Mouse (Mus musculus): Measurements from ENCODE around the gene Slc35f4.

The Slc35f4 gene

DNA sequence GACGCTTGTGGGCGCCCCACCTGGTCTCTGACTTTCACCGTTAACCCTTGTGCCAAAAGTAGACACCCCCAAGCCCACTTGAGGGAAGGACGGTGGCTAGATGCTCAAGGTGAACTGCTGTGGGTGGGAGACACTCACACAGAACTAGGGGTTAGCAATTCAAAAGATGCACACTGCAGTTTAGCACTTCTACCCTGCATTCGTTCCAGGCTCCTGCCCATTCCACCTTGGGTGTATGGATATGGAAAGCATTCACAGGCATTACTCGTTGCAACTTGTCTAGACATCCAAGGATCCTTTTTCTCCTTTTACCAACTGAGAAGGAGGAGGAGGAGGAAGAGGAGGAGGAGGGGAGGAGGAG, at the start of gene Slc35f4:
Gene Slc35f4 (minus strand): TSS at position 116 of the 361 bp plus-strand sequence.
- DNase-seq, result no peak

DNA sequence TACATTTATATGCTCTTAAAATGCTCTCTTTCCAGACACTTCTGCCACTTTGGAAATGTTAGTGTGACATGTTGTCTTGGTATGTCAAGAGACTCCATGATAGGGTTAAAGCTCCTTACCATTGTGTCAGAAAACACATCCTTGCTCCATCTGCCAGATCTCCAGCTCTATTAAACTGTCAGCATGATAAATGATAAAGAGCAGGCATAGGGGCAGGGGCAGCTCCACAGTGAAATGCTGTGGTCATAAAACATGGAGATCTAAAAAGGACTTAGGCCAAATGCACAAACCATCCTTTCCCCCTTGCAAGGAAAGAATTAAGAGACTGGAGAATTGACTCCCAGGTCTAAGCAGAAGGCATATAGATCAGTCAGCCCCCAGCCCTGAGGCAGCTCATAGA, 42.5 kb upstream of the Slc35f4 start:
- no peak for DNase-seq

DNA sequence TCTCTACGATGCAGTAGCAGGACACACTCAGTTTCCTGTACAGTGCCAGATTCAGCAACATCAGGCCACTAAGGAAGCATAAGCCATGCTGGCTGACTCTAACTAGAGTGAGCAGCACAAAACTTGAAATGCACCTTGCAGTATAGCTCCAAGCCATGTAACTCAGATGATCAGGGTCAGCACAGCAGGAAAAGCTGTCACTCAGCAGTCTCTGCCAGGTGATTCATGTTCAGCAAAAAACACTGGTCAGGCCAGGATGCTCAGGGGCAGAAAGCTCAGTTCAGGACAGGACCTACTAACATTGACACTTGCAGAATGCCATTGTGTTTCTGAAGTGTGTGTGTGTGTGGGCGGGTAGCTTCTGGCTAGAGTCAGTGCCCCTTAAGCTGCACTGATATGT, 34.9 kb upstream of the Slc35f4 start:
- no peak for DNase-seq

DNA sequence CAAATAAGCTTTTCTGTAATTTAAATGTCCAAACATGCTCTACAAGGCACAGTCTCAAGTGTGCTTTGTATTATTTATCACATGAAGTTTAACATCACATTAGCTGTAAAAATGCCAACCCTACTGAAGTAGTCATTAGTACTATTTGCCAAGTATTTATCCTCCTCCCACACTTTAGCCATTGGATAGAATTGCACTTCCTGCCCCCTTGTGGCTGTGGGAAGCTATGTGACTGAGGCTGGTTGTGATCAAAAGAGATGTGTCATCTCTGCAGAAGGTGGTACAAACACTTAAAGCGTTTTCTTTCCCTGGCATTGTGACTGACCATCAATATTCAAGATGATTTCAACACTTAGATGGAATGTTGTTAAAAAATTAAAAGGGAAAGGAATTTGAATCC, 14.3 kb upstream of the Slc35f4 start:
- DNase-seq, result peak; percentile 27

DNA sequence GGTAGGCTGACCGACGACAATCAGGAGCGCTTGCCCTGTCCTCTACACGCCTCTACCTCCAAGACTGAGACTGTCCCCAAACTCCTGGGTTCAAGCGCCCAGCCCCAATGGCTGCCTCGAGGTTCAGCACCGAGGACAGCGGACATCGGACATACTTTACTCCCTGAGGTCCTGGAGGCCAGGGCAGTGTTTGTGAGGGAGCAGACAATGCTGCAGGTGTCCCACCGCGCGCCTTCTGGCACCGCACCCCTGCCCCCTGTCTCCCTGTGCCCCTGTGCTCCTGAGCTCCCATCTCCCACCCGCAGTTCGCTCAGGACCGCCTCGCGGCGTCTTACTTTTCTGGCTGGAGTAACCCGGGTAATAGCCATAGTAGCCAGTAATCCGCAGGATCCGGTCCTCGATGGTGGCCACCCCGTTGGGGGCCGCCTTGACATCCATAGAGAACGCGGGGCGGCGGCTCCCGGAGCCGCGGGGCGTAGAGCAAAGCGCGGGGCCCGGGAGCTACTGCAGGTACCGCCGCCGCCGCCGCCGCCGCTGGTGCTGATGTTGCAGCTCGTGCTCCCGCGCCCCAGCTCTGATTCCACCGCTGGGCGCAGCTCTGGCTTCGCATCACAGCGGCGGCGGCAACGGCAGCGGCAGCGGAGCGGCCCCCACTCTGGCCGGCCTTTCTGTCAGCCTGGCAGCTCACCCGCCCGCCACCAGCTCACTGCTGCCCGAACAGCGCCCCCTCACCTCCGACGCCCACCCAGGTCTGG, 493 bp downstream of the Slc35f4 start:
- peak; percentile 84 for DNase-seq

DNA sequence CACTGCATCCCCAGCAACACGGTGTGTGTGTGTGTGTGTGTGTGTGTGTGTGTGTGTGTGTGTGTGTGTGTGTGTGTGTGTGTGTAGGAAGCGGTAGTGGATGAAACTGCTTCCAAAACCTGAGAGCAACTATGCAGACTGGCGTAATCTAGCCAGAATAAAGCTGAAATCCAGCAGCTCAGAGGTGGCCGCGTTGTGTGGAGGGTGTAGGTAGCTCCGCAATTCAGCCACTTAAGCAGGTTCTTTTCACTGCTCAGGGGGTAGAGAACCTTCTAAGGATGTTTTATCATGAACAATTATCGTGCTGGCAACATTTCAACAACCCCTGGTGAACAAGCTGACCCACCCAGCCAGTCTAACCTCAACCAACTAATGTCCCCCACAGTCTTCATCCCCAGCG, 1.2 kb downstream of the Slc35f4 start:
- DNase-seq, result peak; percentile 5

DNA sequence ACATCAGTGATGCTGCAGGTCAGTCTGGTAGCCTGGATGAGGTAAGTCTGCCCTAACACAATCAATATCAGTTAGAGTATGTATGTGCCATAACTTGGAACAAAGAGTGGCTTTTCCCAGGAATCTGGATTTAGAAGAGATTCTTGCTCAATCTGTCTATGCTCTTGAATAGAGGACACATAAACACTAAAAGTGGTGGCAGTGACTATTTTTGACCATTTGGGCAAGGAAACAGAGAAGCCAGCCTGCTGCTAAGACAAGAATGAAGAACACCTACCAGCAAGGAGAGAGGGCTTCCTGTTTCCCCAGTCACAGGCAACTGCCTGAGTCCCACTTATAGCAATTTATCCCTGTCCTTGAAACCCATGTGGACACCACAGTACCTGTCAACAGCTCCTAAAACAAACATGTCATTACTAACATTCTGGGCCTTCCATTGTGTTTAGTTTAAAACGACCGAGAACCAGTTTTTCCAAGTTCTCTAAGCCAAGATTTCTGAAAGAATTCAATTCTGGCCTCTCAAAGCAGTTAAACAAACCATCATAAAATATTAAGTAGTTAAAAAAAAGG, 10.7 kb downstream of the Slc35f4 start:
- no peak for DNase-seq

DNA sequence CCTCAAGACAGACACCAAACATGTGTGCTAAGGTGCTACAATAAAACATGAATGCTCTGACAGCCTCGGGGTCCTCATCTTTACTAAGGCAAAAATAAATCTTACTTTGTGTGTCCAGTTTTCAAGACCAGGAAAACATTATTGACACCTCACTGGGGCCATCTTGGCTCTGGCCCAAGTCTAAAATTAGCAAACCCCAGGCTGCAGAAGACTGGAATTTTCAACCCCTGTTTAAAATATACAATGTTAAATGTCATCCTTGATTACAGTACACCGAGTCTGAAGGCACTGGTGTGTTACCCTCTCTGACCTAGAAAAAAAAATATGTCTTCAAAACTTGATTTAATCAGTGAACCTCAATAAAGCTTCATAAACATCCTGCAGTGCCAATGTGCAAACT, 11.7 kb downstream of the Slc35f4 start:
- DNase-seq, result no peak

DNA sequence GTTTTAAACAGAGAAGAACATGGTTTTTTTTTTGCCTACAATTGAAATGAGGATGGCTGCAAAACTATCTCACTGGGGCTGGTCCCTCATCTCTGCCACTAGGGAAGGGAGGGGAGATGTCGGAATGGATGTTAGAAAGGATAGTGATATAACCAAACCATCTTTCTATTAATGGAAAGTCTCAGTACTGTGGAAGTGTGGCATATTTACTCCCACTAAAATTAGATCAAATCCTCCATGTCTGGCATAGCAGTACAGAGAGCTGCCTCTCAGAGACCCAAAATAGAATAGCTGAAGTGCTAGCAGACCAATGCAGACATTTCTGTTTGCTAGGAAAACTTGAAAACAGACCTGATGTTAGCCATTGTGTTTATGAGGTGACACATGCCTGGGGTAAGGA, 30.7 kb downstream of the Slc35f4 start:
- no peak for DNase-seq

DNA sequence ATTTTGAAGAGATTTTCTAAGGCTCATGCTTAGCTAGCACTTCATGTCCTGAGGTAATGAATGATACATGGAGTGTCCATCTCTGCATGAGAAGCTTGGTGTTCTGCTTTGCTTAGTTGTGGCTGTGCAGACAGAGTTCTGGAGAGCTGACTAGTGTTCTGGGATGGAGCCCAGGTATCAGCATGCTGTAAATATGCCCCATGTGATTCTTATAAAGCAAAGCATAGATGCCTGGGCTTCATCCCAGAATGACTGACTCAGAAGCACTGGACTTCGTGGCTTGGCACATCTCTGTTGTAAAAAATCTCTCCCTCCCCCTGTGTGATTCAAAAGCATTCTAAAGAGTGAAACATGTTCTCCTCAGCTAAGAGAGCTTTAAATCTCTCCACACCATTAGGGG, 32.1 kb downstream of the Slc35f4 start:
- DNase-seq, result no peak

DNA sequence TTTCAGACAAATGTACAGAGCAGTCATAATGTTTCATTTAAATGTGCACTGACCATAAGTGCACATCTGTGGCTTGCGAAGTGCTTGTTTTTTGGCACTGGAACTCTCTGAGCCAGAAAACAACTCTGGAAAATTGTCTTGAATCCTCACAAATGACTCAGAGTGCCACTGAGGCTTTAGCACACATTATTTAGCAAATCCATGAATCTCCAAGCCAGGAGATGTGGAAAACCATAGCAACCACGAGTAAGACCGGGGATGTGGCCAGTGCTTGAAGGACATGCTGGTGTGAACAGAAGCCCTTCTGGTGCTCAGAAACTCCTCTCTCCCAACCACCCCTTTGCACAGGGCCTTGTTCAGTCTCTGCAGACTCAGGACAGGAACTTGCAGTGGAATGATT, 33.3 kb downstream of the Slc35f4 start:
- no peak for DNase-seq

DNA sequence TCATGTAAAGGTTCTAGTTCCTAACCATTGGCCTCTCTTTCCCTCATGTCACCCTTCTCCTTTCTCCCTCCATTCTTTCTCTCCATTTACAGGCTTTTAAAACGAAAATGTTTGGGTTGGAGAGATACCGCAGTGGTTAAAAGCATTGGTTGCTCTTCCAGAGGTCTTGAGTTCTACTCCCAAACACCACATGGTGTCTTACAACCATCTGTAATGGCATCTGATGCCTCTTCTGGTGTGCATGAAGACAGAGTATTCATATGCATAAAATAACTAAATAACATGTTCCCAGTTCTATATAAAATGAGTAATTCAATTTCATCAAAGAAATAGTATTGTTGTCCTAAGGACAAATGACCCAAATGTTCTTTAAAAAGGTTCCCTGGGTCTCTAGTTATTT, 49.2 kb downstream of the Slc35f4 start:
- DNase-seq, result no peak

DNA sequence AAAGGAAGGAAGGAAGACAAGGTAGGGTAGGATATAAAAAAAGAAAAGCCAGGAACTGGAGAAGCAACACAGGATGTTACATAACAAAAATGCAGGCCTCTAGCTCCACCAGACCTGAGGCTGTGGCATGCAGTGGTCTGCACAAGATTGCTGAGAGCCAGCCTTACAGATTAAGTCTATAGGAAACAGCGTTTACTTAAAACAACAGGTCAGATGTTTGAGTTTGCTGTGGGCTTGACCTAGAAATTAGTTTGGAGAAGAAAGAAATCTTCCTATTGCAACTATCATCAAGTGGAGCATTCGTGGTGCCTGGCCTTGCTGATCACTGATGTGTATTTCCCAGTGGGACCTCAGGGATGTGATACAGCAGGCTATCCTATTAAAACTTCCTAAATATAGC, 64.1 kb downstream of the Slc35f4 start:
- DNase-seq, result no peak

DNA sequence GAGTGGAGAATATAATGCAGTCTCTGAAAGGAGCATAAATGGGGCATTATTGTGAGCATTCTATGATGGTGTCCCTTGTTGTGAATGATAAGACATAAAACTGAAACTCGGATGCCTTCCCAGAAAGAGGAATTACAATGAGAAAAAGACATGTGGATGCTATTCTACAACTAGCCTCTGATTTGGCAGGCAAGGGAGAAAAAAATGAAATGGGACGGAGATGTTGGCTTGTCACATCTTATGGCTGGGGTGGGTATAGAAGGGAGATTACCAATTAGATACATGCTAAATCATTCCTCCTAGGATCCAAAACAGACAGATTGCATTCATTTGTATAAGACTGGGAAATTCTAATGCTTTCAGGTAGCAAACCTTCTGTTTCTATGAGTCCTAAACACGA, 65.0 kb downstream of the Slc35f4 start:
- DNase-seq, result no peak

DNA sequence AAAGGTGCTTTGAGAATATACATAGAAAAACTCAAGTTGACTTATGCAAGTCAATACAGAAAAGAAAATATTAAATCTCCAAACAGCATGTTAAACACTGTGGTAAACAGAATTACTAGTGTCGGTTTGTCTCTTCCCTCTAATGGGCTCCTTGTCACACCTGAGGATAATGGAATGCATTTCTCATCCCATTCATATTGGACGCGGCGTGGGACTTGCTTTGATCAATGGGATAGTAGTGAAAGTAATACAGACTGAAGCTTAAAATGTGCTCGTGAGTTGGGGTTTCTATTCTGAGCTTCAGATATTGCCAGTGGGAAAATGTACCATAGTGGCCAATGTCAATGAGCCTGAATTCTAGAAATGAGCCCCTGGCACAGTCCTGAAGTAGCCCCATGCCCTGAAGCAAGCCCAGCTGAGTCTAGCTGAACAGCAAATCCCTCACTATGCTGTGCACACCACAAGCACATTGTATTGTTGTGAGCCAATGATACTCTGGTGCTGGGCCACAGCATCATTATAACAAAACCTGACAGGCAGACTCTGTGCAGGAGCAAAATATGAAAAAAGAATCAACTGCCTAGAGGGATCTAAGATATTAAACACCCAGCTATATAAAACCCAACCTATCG, 71.4 kb downstream of the Slc35f4 start:
- DNase-seq, result peak; percentile 25

DNA sequence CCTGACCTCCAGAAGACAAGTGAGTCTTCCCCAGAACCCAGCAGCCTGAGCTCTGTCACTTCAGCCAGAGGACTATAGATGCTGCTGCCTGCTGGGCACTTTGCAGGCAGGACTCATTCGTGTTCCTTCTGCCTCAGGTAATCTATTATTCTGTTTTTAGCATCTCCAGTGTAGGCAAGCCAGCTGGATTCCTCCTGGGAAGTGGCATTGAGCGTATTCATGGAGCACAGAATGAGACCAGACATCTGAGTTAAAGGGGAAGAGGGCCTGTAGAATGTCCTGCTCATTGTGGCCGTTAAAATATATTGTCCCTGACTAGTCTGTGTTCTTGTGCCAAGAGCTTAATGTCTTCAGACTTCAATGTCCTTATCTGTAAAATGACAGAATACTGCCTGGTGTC, 72.1 kb downstream of the Slc35f4 start:
- DNase-seq, result peak; percentile 37

DNA sequence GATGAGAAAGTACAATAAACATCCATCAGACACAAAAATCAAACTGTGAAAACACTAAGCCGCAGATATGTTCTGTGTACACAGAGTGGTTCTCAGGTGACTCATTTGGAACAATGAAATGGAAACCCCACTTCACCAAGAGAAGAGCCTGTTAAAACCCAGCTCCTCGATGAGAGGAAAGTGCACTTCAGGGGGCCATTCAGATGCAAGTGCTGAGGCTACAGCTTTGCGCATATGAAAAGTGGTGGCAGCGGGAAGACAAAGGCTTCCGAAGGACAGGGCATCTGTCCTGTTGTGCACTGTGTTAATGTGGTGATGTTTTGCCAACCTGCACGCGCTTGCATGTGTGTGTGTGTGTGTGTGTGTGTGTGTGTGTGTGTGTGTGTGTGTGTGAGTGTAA, 78.2 kb downstream of the Slc35f4 start:
- DNase-seq, result no peak

DNA sequence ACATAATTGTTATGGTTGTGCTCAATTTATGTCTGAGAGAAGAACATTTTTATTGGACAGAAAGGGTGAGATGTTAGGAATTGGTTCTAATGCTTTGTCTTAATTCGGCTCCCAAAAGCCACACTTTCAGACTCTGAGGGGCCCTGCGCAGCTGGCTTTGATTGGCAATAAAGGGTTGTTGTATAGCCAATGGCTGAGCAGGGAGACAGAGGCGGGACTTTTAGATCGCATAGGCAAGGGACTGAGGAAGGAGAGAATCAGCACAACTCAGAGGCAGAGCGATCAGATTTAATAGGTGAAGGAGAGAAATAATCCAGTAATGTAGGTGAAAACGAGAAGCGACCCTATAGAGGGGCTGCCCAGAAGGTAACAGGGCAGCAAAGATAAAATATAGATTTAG, 79.4 kb downstream of the Slc35f4 start:
- no peak for DNase-seq

DNA sequence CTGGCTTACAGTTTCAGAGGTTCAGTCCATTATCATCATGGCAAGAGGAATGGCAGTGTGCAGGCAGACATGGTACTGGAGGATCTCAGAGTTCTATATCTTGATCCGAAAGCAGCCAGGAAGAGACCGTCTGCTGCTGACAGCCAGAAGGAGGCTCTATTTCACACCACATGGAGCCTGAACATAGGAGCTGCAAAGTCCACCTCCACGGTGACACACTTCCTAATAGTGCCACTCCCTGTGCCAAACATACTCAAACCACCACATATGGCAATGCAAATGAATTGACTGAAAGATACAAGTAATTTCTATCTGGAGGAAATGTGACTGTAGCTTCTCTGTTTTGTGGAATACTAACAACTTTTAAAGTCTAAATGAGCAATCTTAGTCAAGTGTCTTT, 89.0 kb downstream of the Slc35f4 start:
- no peak for DNase-seq

DNA sequence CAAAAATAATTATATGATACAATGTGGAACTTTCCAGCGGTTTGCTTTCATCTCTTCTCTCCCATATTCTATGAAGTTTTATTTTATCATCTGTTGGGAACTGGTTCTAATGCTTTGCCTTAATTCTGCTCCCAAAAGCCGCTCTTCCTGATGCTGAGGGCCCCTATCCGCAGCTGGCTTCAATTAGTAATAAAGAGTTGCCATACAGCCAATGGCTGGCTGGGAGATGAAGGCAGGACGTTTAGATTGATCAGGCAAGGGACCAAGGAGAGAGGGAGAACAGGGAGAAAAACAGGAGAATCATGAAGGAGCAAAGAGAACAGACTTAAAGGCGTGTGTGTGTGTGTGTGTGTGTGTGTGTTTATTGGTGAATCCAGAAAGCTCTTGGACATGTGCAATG, 94.0 kb downstream of the Slc35f4 start:
- no peak for DNase-seq

DNA sequence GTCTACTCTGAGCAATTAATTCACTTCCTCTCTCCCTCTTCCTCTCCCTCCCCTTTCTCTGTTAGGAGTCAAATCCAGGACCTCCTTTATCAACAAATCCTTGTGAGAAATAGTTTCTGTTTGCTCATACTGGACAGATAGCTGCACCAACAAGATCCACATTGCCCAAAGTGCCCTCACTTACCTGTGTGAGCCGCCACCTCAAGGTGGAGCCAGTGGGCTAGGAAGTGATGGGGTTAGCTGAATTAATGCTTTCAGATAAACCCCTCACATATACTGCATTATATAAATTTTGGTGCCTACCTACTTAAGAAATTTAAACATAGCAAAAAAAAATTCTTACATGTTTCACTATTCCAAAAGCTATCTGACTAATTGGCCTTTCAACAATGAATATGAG, 133.4 kb downstream of the Slc35f4 start:
- no peak for DNase-seq

DNA sequence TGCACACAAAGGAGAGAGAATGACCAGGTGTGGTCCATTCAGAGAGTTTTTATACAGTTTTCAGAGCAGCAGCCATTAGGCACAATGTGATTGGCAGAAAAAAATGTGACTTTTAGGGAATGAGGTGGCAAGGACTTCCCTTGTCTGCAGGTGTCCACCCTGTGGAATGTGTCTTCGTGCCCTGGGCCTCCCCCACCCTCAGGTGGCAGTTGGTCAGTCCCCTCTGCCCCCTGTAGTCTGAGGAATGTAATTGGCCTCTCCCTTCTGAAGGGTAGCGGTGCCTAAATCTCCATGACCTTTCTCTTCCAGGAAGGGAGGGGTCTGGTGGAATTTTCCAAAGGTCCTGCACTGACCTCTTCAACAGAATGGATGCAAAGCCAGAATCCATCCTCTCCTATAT, 163.7 kb downstream of the Slc35f4 start:
- no peak for DNase-seq

DNA sequence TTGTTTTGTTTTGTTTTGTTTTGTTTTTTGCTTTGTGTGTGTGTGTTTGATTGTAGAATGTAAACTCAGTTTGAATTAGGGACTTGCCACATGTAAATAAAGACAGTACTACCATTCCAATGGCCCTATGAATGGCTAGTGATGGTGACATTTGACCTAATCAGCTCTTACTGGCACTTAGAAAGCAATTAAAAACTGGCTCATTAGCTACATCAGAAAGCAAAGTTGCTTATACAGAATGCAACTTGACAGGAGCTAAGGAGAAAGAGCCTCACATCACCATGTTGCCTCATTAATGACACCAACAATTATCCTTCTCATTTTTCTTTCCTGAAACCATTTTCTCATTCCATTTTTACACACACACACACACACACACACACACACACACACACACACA, 170.3 kb downstream of the Slc35f4 start:
- DNase-seq, result peak; percentile 51

DNA sequence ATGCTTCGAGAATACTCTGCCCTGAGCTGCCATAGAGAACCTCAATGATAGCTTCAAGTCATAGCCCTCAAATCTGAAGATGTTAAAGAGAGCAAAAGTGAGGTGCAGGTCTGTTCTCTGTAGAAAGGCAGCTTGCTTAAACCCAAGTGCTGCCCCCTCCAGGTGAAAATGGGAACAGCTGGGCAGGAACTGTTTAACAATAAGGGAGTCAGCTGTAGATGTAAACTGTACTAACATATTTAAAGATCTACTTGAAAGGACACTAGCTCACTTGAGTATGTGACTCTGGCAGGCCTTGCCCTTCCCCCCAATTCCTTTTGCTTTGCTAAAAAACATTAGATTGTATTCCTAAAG, 177.0 kb downstream of the Slc35f4 start:
- peak; percentile 46 for DNase-seq

Measured in retina, postnatal 1 day (tissue).